8 mouse cellular contexts compared by ENCODE assay signal in the genomic region with DNA sequence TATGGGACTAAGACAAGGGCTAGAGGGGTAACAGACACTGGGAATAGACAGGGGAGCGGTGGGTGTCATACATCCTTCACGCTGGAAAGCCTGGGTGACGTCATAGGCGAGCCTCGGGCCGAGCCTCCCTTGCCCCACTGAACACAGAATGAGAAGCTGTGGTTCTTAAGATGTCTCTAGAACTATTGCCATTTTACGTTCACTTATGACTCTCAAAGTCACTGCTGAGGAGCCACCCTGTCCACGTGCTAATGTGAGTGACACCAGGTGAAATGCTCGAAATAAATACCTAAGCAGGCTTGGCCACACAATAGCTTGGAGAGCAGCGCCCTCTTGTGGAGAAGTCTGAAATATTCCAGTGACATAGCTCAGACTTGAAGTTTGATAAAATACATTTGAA. TPM values are rescaled to one million over a fixed set of nuclear protein-coding genes. Genes with fewer than 3 reads are reported as not detected.
A peak's percentile ranks its signal among the peaks of the same experiment; 100 is the strongest.
DNase-seq lines count a peak whose midpoint lies in the region; ATAC-seq and TF ChIP-seq lines count a peak whose summit lies in the region.

No protein-coding gene starts in this region.

- TF ChIP-seq EP300 in lung, postnatal 0 days (IDR thresholded peaks at IDR 0.05): no peak

- TF ChIP-seq CTCF in lung, postnatal 0 days (IDR thresholded peaks at IDR 0.05): peak; percentile 92

- H3K4me3 ChIP-seq in hindbrain, embryonic 12.5 days: peak overlapping the region; percentile 31
- H3K4me3 ChIP-seq in lung, postnatal 0 days (ENCODE audit: low read depth, low read length): no peak overlapping the region

- peak; percentile 89 for DNase-seq in MN1 (ENCODE audit: low spot score)
- DNase-seq in cerebellum, adult 8-10 months: peak; percentile 82
- peak; percentile 23 to 74 for DNase-seq in frontal cortex, postnatal 10 days (ENCODE audit: low spot score in 2 of 2)
- peak; percentile 86 to 88 for DNase-seq in layer of hippocampus, postnatal 10 days (ENCODE audit: low spot score in 2 of 2)
- DNase-seq in lung, postnatal 0 days (ENCODE audit: low spot score): peak; percentile 74
- DNase-seq in ovary, postnatal 36 days (ENCODE audit: low spot score): peak; percentile 42
- peak; percentile 73 for DNase-seq in thymus, postnatal 25 days

- 20% methylated on average over 10 of the region's 10 CpGs for WGBS in hindbrain, embryonic 12.5 days
- 15% methylated on average over 10 of the region's 10 CpGs for WGBS in lung, postnatal 0 days

- H3K36me3 ChIP-seq in hindbrain, embryonic 12.5 days: no peaks in the 10 kb centered on the region
- no peaks in the 10 kb centered on the region for H3K36me3 ChIP-seq in lung, postnatal 0 days (ENCODE audit: insufficient read depth, low read length)

- ATAC-seq in hindbrain, embryonic 12.5 days (ENCODE audit: low FRiP score): peak; percentile 81
- peak; percentile 65 for ATAC-seq in lung, postnatal 0 days

- no peaks in the 10 kb centered on the region for H3K4me1 ChIP-seq in hindbrain, embryonic 12.5 days
- no peaks in the 10 kb centered on the region for H3K4me1 ChIP-seq in lung, postnatal 0 days (ENCODE audit: insufficient read depth, low read depth, low read length)

- H3K9ac ChIP-seq in hindbrain, embryonic 12.5 days: peak overlapping the region; percentile 35; the same call in 1 of the 2 replicates
- H3K9ac ChIP-seq in lung, postnatal 0 days (replicated peaks; ENCODE audit: low read depth): no peak overlapping the region

- no peaks in the 10 kb centered on the region for H3K9me3 ChIP-seq in hindbrain, embryonic 12.5 days (replicated peaks)
- H3K9me3 ChIP-seq in lung, postnatal 0 days (ENCODE audit: low read length): no peaks in the 10 kb centered on the region

- H3K4me2 ChIP-seq in hindbrain, embryonic 12.5 days (replicated peaks): peak overlapping the region; percentile 60
- peak overlapping the region; percentile 40 for H3K4me2 ChIP-seq in lung, postnatal 0 days (replicated peaks; ENCODE audit: low read depth, low read length)

- H3K27me3 ChIP-seq in hindbrain, embryonic 12.5 days: no peaks in the 10 kb centered on the region
- H3K27me3 ChIP-seq in lung, postnatal 0 days (replicated peaks; ENCODE audit: insufficient read depth, low read length): no peaks in the 10 kb centered on the region

- H3K27ac ChIP-seq in hindbrain, embryonic 12.5 days: no peak overlapping the region
- H3K27ac ChIP-seq in lung, postnatal 0 days (ENCODE audit: low read length): no peak overlapping the region

RNA-seq across cellular contexts. Expression of a gene that starts 21.7 kb away (rescaled TPM):
- 0.13 and 0.17 TPM in 2 replicates for polyA plus RNA-seq in hindbrain, embryonic 12.5 days (2016; fragmentation: Nextera tagmentation; extraction: Ambion mirVana)
- total RNA-seq in layer of hippocampus, postnatal 10 days (2021): 1 to 10 TPM; 3.7 to 4.7 TPM
- polyA plus RNA-seq in lung, postnatal 0 days (2015; fragmentation: Nextera tagmentation; extraction: Ambion mirVana): 1.1 and 1.4 TPM in 2 replicates
